Comparison of ENCODE assay signal across 9 mouse cellular contexts in the genomic region with DNA sequence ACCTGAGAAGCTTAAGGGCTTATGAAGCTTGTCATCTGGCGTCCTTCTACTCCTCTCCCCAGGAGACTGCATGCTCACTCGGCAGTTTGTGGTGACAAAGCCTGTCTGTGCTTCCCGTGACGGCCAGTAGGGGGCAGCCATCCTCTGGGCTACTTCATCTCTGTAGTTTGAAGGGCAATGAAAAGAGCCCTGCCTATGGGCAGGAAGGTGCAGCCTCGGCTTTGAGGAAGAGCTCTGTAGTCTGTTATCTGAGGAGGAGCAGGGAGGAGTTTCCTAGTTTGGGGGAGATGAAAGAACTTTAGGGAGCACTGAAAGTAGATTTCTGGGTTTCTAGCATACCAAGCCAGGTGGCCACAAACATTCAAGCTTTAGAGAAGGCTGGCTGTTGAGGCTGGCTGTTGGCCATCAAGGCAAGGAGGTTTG. TPM values are rescaled to one million over a fixed set of nuclear protein-coding genes. Genes with fewer than 3 reads are reported as not detected.
A peak's percentile ranks its signal among the peaks of the same experiment; 100 is the strongest.
DNase-seq lines count a peak whose midpoint lies in the region; TF ChIP-seq lines count a peak whose summit lies in the region.
"Had no signal": no experiment of that assay in that cellular context is flagged by ENCODE, and none has a peak within 500 bp of the region (broad histone marks: within the 10 kb centered on the region; RNA-seq: fewer than 3 reads in every experiment).

No protein-coding gene starts in this region.

- peak; percentile 59 for TF ChIP-seq CTCF in C2C12 (IDR thresholded peaks at IDR 0.05; ENCODE audit: control insufficient read depth, insufficient read depth, insufficient read length)

- H3K79me3 ChIP-seq in C2C12 (ENCODE audit: low read depth) = no peaks in the 10 kb centered on the region

- peaks cover 22% of the 10 kb centered on the region for H3K27me3 ChIP-seq in C2C12 (ENCODE audit: control insufficient read depth, insufficient read depth, insufficient read length)

- no peak overlapping the region for H3K4me3 ChIP-seq in C2C12 (ENCODE audit: insufficient read depth, poor library complexity, severe bottlenecking)

- no peaks in the 10 kb centered on the region for H3K79me2 ChIP-seq in C2C12 (ENCODE audit: control insufficient read depth, insufficient read depth)

- peak; percentile 61 to 84 for DNase-seq in cerebellum, postnatal 14 days
- no peak for DNase-seq in cerebellum, adult 11 months
- DNase-seq in adrenal gland, postnatal 36 days = peak; percentile 68 to 74
- DNase-seq in gastrocnemius, adult 18-20 months (ENCODE audit: low spot score) = peak; percentile 56
- peak; percentile 72 for DNase-seq in layer of hippocampus, adult 9-11 months
- DNase-seq in lung, postnatal 25 days (ENCODE audit: low spot score) = peak; percentile 63
- peak; percentile 86 to 92 for DNase-seq in spleen, postnatal 10 days (ENCODE audit: low spot score in 2 of 2)

- H3K36me3 ChIP-seq in C2C12 (ENCODE audit: control insufficient read depth, insufficient read depth) = no peaks in the 10 kb centered on the region

- H3ac ChIP-seq in C2C12 (ENCODE audit: control insufficient read depth, insufficient read length, low read depth) = no peak overlapping the region

TF ChIP-seq in C2C12, 6 proteins besides CTCF, POLR2A, EP300 and RAD21:
- TF ChIP-seq MAX (IDR thresholded peaks at IDR 0.05) (no peak), MYOD1 (IDR thresholded peaks at IDR 0.05; ENCODE audit: control insufficient read depth, insufficient read length, low read depth) (no peak), USF1 (IDR thresholded peaks at IDR 0.05; ENCODE audit: low read depth) (no peak), MYOG (IDR thresholded peaks at IDR 0.05; ENCODE audit: control insufficient read depth, extremely low read depth, insufficient read length) (no peak), CEBPB (IDR thresholded peaks at IDR 0.05; ENCODE audit: low read depth) (no peak), FOSL1 (IDR thresholded peaks at IDR 0.05; ENCODE audit: insufficient read depth, low read length, poor library complexity, severe bottlenecking) (no peak)

RNA-seq across cellular contexts. Expression of a gene that starts 18.0 kb away (rescaled TPM):
- polyA plus RNA-seq in C2C12 (2012; fragmentation: generic; extraction: Trizol) = 0.18 TPM
- total RNA-seq in adrenal gland, postnatal 36 days (2021) = 1 to 10 TPM in 1 of 2 experiments, under 1 TPM in 1; 0.79 to 2.4 TPM
- under 1 TPM; 0.52 to 0.62 TPM for total RNA-seq in gastrocnemius, adult 18-20 months (2021)

RNA-seq across cellular contexts. Expression of a gene that starts 29.9 kb away (rescaled TPM):
- 6.6 TPM for polyA plus RNA-seq in C2C12 (2012; fragmentation: generic; extraction: Trizol)
- total RNA-seq in adrenal gland, postnatal 36 days (2021) = 1 to 10 TPM; 6.6 to 7.5 TPM
- total RNA-seq in gastrocnemius, adult 18-20 months (2021) = 10 to 100 TPM; 11.0 to 12.7 TPM

RNA-seq across cellular contexts. Expression of a gene that starts 41.7 kb away (rescaled TPM):
- polyA plus RNA-seq in C2C12 (2012; fragmentation: generic; extraction: Trizol) = 108 TPM
- 10 to 100 TPM; 46.2 to 51.4 TPM for total RNA-seq in adrenal gland, postnatal 36 days (2021)
- total RNA-seq in gastrocnemius, adult 18-20 months (2021) = 10 to 100 TPM; 38.2 to 57.8 TPM

RNA-seq across cellular contexts. Expression of a gene that starts 46.1 kb away (rescaled TPM):
- 0.06 TPM for polyA plus RNA-seq in C2C12 (2012; fragmentation: generic; extraction: Trizol)
- not detected for total RNA-seq in adrenal gland, postnatal 36 days (2021)
- total RNA-seq in gastrocnemius, adult 18-20 months (2021) = 100 to 1,000 TPM; 104 to 119 TPM
- polyA plus RNA-seq: large intestine, adult 2 months had no signal
